Mouse (Mus musculus): Measurements from ENCODE around the gene Neu4.
"Not testable (repeated sequence)": the region's sequence is repeated elsewhere in the genome, so short reads cannot be mapped to it uniquely, and the experiment has no call there.

Neu4 gene

GRCm38 (mm10) chr1:94053530-94054216 is 33.4 kb downstream of the Neu4 start:
- no peak for DNase-seq

GRCm38 (mm10) chr1:94054481-94054880 is 34.2 kb downstream of the Neu4 start:
- no peak for DNase-seq

- DNase-seq = no peak
These were observed 35.7 kb downstream of the Neu4 start for GRCm38 (mm10) chr1:94055966-94056365.

GRCm38 (mm10) chr1:94057401-94057800 is 37.1 kb downstream of the Neu4 start:
- DNase-seq = no peak

- DNase-seq = not testable (repeated sequence)
These were observed 38.0 kb downstream of the Neu4 start for GRCm38 (mm10) chr1:94058281-94058680.

GRCm38 (mm10) chr1:94074756-94075155 is 54.5 kb downstream of the Neu4 start:
- DNase-seq = no peak

GRCm38 (mm10) chr1:94076702-94077101 is 56.5 kb downstream of the Neu4 start:
- no peak for DNase-seq
